Mouse (Mus musculus): ENCODE data around the gene Pigk.
"Not testable (repeated sequence)": the region's sequence is repeated elsewhere in the genome, so short reads cannot be mapped to it uniquely, and the experiment has no call there.

The Pigk gene

DNA sequence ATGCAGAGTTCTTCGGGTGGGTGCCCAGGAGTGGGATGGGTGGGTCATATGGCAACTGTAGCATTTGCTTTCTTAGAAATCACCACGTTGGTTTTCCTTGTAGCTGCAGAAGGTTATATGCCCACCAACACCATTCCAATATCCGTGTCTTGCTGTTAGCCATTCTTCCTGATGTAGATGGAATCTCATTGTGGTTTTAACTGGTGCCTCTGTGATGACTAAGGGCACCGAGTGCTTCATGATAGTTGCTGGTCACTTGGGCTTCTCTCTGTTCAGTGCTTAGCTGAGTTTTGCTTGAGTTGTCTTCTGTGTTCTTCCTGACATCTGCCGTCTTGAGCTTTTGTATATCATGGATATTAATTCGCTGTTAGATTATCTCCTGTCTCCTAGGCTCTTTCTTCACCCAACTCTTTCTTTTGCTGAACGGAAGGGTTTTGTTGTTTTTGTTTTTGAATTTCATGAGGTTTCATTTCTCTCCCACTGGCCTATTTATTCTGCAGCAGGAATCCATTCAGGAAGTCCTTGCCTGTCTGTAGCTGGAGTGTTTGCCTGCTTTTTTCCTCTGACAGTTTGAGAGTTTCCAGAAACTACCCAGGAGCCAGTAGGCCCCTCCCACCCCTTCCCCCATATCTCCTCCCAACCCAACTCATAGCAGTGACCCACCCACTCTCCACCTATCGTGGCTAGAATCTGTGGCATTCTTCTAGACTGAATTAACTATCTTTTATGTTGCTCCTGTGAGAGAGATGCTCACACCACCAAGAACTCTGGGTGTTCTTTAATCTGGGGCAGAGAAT, 50.8 kb downstream of the Pigk start:
- no peak for DNase-seq (ENCODE audit: low spot score in 2 of 2)

DNA sequence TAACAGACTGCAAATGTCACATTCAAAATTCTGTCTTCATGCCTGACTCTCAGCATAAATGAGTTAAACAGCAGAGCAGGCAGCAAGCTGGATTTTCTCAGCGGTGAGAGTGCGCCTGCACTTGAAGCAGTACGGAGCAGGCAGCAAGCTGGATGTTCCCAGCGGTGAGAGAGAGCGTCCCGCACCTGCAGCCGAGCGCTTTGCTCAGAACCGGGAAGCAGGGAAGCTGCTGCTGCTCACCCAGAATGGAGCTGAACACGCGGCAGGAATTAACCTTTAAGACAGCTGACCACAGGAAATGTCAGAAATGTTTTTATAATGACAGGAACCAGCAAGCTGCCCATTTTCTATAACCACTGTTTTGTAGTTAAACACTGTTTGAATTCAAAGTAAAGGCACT, 53.6 kb downstream of the Pigk start:
- DNase-seq (ENCODE audit: low spot score in 2 of 2): no peak

DNA sequence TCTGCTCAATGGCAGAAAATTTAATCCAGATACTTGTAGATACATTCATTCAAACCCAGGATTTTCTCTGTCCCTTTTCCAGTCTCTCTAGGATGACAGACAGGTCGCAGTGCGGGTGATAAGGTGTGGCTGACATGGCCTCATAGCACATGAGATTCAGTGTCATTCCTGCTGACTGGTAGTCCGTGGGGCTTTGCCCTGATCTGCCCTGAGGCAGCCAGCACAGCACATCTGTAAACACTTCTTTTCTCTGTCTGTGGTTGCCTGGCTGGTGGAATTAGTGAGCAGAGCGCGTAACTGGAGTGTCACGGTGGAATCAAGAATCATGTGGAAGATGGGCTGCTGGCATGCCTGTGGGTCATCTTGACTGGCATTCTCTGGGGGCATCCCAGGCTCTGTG, 56.2 kb downstream of the Pigk start:
- DNase-seq (ENCODE audit: low spot score in 2 of 2): no peak

DNA sequence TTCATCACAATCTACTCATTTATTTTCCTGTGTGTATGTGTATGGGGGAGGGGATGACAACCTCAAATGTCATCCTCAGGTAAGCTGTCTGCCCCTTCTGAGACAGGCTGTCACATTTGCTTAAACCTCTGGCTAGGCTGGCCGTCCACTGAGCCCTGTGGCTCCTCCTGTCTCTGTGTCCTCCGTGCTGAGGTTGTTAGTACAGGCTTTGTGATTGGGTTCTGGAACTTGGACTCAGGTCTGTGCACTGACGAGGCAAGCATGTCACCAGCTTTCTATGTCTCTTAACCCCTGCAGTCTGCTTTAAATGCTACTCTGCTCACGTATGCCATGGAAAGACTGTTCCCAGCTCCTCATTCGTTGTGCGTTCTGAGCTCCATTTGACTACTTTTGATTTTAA, 62.5 kb downstream of the Pigk start:
- DNase-seq (ENCODE audit: low spot score in 2 of 2): no peak

DNA sequence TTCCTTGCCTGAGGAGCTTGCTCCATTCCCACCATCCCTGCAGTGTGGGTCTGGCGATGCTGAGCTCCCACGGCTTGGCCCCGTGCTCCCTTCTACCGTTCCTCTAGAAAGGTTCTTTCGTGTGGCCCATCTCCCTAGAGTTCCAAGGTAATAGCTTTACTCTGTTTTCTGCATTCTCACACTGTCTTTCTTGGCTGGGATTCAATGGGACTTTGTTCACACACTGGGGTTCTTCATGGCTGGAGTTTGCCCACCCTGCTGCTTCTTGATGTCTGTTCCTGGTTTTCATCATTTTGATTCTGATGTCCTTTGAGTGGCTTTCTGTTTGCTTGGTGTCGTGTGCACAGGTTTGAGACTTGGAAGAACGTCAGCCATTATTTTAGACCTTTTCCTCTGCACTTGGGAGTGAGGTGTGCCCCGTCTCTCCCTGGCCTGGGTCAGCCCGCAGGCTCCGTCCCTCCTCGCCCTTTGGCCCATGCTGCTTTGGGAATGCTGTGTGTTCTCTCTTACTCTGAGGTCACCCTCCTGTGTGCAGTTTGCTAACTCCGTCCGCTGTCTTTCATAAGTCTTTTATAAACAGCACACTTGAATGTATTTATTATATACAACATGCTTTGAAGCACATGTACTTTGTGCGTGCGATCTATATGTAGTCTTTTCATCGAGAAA, 63.1 kb downstream of the Pigk start:
- DNase-seq (ENCODE audit: low spot score in 2 of 2): no peak

DNA sequence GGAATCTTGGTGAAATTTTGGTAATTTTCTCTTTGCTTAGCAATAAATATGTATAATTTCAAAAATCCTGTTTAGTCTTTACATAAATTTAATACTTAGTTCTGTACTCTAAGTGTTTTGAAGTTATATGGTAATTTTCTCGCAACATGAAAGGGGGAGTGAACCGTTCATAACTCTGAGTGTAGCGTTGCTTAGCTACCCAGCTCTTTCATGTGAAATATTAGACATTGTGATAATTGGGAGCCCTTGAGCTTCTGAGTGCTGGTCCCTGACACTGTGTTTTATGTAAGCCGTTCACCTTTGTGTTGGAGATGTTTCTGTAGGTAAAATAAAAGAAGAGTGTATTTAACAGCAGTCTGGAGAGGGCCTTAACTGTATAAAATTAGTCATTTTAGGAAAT, 65.9 kb downstream of the Pigk start:
- no peak for DNase-seq (ENCODE audit: low spot score in 2 of 2)

DNA sequence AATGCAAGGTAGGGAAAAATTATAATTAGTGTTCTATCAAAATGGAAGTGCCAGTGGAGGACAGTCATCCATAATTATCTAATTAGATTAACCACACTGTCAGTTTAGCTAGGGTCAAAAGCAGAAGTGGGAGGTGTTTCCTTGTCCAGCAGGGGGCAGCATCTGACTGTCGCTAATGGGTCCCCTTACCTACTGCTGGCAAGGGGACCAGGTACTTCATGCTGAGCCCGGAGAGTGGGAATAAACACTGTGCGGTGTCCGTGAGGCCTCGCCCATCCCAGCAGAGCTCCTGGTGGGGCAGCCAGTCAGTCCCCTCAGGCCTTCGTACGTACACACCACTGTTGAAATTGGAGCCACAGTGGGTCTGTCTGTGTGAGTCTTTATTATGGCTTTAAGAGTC, 69.9 kb downstream of the Pigk start:
- peak; percentile 42 to 79 for DNase-seq (ENCODE audit: low spot score in 2 of 2)

DNA sequence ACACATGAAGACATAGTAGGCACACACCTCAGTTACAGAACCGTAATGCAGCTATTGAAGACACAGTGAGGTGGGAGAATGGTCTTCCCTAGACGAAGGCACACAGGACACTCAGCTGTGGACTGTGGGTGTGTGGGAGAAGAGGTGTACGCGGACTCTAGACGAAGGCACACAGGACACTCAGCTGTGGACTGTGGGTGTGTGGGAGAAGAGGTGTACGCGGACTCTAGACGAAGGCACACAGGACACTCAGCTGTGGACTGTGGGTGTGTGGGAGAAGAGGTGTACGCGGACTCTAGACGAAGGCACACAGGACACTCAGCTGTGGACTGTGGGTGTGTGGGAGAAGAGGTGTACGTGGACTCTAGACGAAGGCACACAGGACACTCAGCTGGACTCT, 70.5 kb downstream of the Pigk start:
- DNase-seq (ENCODE audit: low spot score in 2 of 2): not testable (repeated sequence)

DNA sequence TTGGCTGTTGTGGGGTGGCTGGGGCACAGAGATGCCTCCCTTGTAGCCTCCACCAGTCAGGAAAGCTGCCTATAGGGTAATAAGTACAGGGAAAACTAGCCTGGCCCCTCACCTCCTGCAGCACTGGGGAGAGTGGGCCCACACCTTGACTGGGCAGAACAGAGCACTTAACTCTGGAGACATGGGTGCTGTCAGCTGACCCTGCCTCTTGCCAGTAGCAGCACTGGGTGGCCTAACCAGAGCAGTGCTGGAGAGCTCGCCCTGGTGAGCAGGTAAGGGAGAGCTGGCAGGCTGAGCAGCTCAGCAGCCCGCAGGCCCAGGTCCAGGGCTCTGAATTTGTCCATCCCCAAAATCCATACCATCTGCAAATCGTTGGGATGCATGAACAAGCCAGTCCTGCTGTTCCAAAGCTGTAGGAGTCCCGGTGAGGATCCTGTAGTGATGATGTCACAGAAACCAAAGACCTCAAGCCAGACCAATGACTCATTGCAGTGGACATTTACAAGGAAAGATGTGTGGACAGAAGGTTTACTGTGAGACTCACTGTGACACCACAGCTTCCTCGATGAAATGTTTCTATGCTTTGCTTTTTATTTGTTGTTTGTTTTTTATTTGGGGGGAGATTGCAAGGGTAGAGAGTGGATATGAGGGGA, 74.5 kb downstream of the Pigk start:
- not testable (repeated sequence) for DNase-seq (ENCODE audit: low spot score in 2 of 2)

DNA sequence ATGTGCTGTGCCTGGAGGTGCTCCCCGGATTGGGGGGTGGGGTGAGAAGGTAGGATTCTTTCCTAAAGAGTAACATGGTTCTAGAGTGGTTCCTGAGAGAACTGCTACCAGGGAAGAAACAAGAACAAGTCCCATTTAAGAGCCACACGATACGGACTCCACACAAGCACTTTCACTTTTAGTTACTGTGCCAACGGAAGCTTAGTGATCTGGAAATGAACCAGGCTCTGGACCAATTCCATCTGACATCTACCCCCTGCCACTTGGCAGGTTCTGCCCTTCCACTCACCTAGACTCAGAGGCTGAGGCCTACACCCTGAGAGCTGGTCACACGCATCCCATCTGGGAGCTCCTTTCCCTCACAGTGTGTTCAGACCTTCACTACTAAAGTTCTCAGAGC, 78.7 kb downstream of the Pigk start:
- DNase-seq (ENCODE audit: low spot score in 2 of 2): no peak

DNA sequence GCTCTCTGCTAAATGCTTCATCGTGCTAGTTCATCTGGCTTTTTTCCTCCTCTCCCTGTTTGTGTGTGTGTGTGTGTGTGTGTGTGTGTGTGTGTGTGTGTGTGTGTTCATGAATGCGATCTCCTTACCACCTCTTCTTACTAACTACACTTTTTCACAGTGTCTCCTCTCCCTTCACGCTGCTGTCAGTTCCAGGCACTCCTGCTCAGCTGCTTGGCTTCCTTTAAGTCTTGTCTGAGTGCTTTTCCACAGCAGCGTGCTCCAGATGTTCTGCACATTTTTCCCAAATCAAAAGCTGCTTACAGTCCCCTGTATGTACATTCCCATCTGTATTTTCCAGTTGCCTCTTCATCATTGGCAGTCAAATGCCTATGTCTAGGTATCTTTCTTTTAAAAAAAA, 79.1 kb downstream of the Pigk start:
- DNase-seq (ENCODE audit: low spot score in 2 of 2): no peak

DNA sequence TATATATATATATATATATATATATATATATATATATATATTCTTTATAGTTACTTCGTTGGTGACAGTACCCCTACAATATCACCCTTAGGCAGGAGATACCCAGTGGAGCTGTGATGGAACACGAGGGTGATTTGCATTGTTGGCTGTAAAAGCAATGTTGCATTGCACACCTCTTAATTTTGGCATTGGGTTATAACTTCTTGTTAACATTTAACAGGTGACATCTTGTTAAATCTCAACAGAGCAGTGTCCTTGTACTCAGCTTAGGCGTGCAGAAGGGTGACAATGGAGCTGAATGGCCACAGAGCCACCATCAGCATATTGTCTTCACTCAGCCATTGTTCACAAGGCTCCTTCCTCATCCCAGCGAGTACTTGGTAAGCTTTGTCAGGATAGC, 82.3 kb downstream of the Pigk start:
- DNase-seq (ENCODE audit: low spot score in 2 of 2): no peak

DNA sequence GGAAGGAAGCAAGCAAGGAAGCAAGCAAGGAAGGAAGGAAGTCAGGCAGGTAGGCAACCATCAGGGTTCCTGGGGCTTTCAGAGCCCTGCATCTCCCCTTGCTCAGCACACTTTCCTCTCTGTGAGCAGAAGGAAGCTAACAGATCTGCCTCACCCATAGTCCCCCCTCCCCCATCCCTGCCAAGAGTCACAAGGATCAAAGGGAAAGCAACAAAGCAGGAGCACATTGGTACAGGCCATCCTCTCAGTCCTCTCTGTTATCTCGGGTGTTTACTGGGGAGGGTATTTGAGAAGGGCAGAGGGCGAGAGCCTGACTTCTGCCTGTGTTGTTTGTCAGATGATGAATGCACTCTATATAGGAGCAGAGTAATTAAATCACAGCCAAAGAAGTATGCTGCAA, 83.5 kb downstream of the Pigk start:
- no peak for DNase-seq (ENCODE audit: low spot score in 2 of 2)

DNA sequence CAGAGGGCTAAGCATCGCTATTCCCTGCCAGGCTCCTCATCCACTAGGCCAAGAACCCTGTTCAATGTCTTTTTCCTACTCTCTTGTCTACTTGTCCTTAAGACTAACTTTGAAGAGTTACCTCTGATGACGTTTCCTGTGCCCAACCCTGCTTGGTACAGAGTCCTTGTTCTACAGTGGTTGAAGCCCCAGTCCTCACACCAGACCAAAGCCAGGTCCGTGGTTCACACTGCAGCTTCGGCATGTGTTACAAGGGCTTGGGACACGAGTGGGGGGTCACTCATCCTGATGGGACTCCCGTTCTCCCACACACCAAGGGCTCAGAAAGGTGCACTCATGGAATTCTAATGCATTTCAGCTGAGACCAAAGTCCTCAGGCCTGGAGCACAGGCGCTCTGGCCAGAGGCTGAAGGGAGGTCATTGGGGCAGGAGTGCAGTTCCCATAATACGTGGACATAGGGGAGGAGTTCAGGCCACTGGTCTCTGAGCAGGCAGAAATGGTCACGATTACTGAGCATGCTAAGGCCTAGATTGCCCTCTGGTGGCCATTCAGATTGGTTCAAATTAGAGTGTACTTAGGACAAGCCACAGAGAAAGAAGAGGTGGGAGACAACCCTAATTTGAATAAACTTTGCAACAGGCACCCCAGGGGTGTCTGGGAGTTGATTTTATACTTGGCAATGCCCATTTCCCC, 86.0 kb downstream of the Pigk start:
- no peak for DNase-seq (ENCODE audit: low spot score in 2 of 2)

DNA sequence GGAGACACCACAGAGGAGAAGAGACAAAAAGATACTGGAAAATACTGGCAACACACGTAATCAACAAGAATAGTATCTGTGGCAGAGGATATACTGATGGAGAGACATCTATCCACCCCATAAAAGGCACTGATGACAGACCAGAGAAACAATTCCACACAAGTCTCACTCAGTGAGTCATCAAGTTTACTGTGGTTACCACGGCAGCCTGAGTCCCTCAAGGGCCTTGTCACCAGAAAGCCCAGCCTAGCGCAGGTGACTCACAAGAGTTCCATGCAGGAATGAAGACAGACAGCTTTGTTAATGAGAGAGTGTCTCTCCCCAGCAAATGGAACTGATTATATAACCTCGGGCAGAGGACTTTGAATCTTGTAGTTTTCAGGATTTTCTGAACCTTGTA, 100.0 kb downstream of the Pigk start:
- DNase-seq (ENCODE audit: low spot score in 2 of 2): no peak

DNA sequence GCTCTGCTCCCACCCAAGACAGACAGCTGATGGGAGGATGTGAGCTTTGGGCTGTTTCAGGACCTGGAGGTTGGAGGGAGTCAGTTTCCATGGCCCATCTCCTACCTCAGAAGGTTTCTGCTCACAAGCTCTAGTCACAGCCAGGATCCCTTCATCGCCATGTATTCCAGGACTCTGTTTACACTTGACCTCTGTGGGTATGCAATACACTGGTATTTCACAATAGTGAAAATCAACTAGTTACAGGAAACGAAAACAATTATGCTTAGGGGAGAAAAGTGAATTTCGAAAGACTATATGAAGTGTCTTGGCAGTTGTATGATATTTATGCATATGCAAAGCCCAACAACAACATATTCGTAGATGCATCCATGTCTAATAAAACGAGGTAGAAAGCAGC, 101.2 kb downstream of the Pigk start:
- DNase-seq (ENCODE audit: low spot score in 2 of 2): no peak

DNA sequence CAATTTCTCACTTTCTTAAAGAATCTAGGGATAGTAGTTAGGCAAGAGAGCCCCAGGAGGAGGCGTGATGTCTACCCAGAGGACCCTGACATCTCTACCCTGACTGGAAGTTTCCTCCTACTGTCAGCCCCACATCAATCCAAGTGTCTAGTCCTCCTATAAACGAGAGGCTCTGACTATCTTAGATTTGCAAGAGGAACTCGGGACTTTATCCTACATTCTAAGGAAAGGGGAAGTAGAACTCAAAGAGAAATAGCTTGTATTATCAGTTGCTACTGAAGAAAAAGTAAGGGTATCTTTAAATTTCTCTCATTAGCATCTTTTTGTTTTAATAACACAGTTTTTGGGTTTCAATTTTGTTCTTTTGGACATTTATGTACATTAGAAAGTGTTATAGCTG, 106.5 kb downstream of the Pigk start:
- DNase-seq (ENCODE audit: low spot score in 2 of 2): no peak

DNA sequence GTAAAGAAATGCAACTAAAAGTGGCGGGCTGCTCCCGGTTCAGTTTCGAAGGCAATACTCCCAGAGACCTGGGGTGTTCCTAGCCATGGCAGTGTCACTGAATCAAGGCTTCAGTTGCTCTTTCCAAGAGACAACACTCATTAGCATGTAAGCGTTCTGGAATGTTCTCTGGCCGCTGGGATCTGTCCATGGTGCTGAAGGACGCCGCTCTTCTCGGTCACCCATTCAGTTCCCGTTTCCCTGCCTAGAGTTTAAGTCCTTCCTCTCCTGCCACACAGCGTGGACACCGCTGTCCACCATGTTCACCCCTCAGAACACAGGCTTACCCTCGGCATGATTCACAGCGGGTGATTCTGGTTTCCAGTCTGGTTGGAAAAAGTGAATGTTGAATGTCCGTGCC, 107.3 kb downstream of the Pigk start:
- DNase-seq (ENCODE audit: low spot score in 2 of 2): peak in 1 of 2 experiments; percentile 50

DNA sequence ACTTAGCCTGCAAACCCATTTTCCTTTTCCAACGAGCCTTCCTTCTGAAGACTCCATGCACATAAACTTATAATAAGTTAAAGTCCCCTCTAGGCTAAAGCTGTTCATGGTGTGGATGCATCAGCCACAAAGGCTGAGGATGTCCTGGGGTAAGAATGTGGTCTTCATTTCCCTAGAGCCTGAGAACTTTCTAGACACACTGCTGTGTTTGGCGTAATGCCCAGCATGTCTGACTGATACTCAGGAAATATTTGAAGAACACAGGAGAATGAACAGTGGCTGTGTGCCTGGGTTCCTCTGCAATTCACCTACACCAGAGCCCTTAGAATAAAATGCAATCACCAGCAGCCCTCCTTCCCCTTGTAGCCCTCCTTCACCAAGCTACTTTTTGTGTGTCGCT, 117.5 kb downstream of the Pigk start:
- DNase-seq (ENCODE audit: low spot score in 2 of 2): no peak

DNA sequence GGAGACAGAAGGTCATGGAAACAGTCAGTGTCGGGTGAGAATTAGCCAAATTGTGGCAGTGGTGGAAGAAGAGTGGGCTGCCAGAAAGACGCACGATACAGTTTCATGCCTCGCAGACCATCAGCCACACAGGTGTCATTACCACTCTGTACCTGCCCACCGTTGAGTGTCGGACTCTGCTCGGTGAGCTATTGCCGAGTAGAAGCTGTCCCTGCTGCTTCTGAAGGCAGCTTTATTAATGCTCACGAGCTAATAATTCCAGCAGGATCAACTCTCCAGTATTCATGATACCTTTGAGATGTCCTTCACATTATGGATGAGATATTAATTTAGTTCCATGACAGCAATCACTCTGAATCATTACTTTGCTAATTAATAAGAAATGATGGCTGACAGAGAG, 118.1 kb downstream of the Pigk start:
- no peak for DNase-seq (ENCODE audit: low spot score in 2 of 2)

DNA sequence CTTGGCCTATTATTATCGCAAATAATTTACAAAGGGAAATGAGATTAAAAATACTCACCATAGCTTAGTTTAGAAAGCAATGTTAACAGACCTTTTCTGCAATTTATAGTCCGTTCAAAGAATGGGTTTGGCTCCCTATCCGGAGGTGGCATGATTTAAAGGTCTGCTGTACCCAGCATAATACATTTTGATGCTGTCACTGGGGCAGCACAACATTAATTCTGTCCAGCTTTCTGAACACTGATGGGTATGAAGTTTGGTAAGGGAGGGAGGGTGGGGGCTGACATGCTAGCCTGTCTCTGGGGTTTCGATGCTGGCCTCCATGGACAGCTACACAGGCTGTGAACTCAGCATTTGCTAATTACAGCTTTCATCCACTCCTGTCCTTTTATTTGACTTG, 118.5 kb downstream of the Pigk start:
- DNase-seq (ENCODE audit: low spot score in 2 of 2): no peak

DNA sequence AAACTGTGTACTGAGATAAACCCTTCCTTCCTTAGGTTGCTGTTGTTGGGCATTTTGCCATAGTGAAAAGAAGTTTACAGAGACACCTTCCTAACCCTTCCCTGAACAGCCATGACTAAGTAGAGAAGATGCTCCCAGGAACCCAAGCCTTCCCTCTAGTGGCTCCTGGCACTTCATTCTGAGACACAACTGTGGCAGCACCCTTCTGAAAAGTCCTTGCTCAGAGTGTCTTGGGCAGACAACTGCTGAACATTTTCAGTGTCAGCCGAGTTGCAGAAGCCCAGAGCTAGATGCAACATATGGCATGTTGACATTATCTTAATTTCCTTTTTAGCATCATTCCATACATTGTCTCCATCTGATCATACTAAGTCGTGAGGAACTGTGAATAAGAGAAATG, 123.5 kb downstream of the Pigk start:
- no peak for DNase-seq (ENCODE audit: low spot score in 2 of 2)

DNA sequence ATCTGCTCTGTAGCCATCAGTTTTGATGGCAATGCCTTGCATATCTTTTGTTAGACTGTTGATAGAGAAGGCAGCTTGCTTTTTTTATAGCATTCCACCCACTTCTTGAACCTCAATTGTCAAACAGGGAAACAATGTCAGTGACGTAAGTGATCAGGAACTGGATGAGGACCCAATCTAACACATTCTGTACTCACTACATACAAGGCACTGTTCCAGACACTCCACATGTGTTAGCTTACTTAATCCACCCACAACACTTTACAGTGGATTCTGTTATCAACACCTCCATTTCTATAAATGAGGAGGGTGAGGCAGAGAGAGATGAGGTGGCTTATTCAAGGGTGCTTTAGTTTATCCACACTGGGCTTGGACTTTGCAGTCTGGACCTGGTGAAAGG, 124.0 kb downstream of the Pigk start:
- DNase-seq (ENCODE audit: low spot score in 2 of 2): no peak

Measured in thymus, postnatal 10 days (tissue).